Mouse (Mus musculus) midbrain, embryonic 12.5 days (tissue): Measurements from ENCODE around the gene Prrx1. TPM values are rescaled to one million over a fixed set of nuclear protein-coding genes. Genes with fewer than 3 reads are reported as not detected.
A peak's percentile ranks its signal among the peaks of the same experiment; 100 is the strongest.

ENCODE experiments used
- ATAC-seq: fragments of 200-750 bp; cut with Nextera tagmentation; 2 replicates; pipeline ENCODE4 v1.8.0; 2017; ENCODE audit warnings: low read depth, moderate TSS enrichment, moderate library complexity; ENCODE audit not compliant: low FRiP score
- H3K27ac ChIP-seq: fragments of 300-500 bp; sonication (generic); replicated peaks from 2 replicates; pipeline ENCODE4 v1.5.1; 2016; ENCODE audit warnings: mild to moderate bottlenecking
- H3K27me3 ChIP-seq: fragments of 300-500 bp; sonication (generic); 2 replicates; pipeline ENCODE4 v1.6.1; 2016; ENCODE audit warnings: mild to moderate bottlenecking
- H3K36me3 ChIP-seq: fragments of 300-500 bp; sonication (generic); 2 replicates; pipeline ENCODE4 v1.6.1; 2016
- H3K4me1 ChIP-seq: fragments of 300-500 bp; sonication (generic); 2 replicates; pipeline ENCODE4 v1.6.1; 2016
- H3K4me2 ChIP-seq: fragments of 300-500 bp; sonication (generic); replicated peaks from 2 replicates; pipeline ENCODE4 v1.6.1; 2016; ENCODE audit warnings: mild to moderate bottlenecking, moderate library complexity
- H3K4me3 ChIP-seq: fragments of 300-500 bp; sonication (generic); 2 replicates; pipeline ENCODE4 v1.5.1; 2016; ENCODE audit warnings: mild to moderate bottlenecking
- H3K9ac ChIP-seq: fragments of 300-500 bp; sonication (generic); replicated peaks from 2 replicates; pipeline ENCODE4 v1.6.1; 2016; ENCODE audit warnings: mild to moderate bottlenecking, moderate library complexity
- H3K9me3 ChIP-seq: fragments of 300-500 bp; sonication (generic); 2 replicates; pipeline ENCODE4 v1.6.1; 2016; ENCODE audit warnings: mild to moderate bottlenecking
- WGBS: fragments of 180-500 bp; shearing (Covaris S2); methylation state at CpG from one replicate; pipeline ENCODE4 v1.1.7; 2016; 5-methylcytosine and 5-hydroxymethylcytosine counted together
- polyA plus RNA-seq: library from polyadenylated mRNA; unstranded; fragments of >200 nt; fragmentation: Nextera tagmentation; extraction: Ambion mirVana; gene quantifications from 2 replicates; pipeline ENCODE4 v1.2.1, GENCODE M21; 2016

Gene Prrx1
- polyA plus RNA-seq, 1 experiment from 2014 or later = 25.4 TPM

- H3K27me3 ChIP-seq = no peaks in the 10 kb centered on the region
- WGBS = 63% methylated on average over 7 of the region's 7 CpGs
- H3K9ac ChIP-seq = no peak overlapping the region
- no peak overlapping the region for H3K4me3 ChIP-seq
- ATAC-seq = peak; percentile 76
- no peak overlapping the region for H3K27ac ChIP-seq
- H3K36me3 ChIP-seq = no peaks in the 10 kb centered on the region
- no peaks in the 10 kb centered on the region for H3K4me1 ChIP-seq
- H3K4me2 ChIP-seq = no peak overlapping the region
- H3K9me3 ChIP-seq = no peaks in the 10 kb centered on the region
These were observed 25.2 kb upstream of the Prrx1 start for GRCm38 (mm10) chr1:163338525-163339218.

DNA sequence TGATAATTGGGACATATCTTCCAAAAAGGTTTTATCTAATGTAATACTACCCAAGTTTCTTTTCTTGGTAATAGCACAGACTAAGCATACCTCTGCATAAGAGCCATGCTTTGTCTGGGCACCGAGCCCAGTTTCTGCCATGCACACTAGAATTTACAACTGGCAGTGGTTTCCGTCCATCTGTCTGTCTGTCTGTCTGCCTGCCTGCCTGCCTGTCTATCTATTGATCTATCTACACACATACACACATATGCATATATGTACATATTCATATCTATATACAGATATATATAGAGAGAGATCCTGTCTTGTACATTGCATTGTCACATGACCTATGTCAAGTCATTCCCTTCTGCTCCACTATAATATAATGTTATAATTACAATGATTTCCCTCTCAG lies 24.3 kb upstream of the Prrx1 start:
- Histone ChIP-seq H3K27ac (no peak overlapping the region), H3K36me3 (no peaks in the 10 kb centered on the region), H3K4me3 (no peak overlapping the region), H3K4me2 (no peak overlapping the region), H3K4me1 (no peaks in the 10 kb centered on the region), H3K27me3 (no peaks in the 10 kb centered on the region), H3K9ac (no peak overlapping the region), H3K9me3 (no peaks in the 10 kb centered on the region)
- WGBS = 91% methylated on average over 2 of the region's 2 CpGs
- no peak for ATAC-seq

- Histone ChIP-seq H3K4me2 (no peak overlapping the region), H3K9ac (no peak overlapping the region), H3K27ac (no peak overlapping the region), H3K4me1 (no peaks in the 10 kb centered on the region), H3K36me3 (no peaks in the 10 kb centered on the region), H3K27me3 (no peaks in the 10 kb centered on the region), H3K4me3 (no peak overlapping the region), H3K9me3 (no peaks in the 10 kb centered on the region)
- 72% methylated on average over 2 of the region's 2 CpGs for WGBS
- ATAC-seq = no peak
These were observed 13.8 kb upstream of the Prrx1 start for GRCm38 (mm10) chr1:163327279-163327678.

GRCm38 (mm10) chr1:163319669-163320571 lies 6.4 kb upstream of the Prrx1 start:
- H3K9me3 ChIP-seq = no peaks in the 10 kb centered on the region
- no peak overlapping the region for H3K4me2 ChIP-seq
- peaks cover 4% of the 10 kb centered on the region; the same call in 1 of the 2 replicates for H3K4me1 ChIP-seq
- no peak overlapping the region for H3K9ac ChIP-seq
- 70% methylated on average over 3 of the region's 3 CpGs for WGBS
- no peak overlapping the region for H3K27ac ChIP-seq
- H3K4me3 ChIP-seq = no peak overlapping the region
- peaks cover 26% of the 10 kb centered on the region for H3K27me3 ChIP-seq
- no peaks in the 10 kb centered on the region for H3K36me3 ChIP-seq
- no peak for ATAC-seq

GRCm38 (mm10) chr1:163316920-163317319 lies 3.4 kb upstream of the Prrx1 start:
- WGBS = 48% methylated on average over 1 of the region's 1 CpGs
- Histone ChIP-seq H3K4me3 (no peak overlapping the region), H3K9ac (no peak overlapping the region), H3K27ac (no peak overlapping the region), H3K9me3 (no peaks in the 10 kb centered on the region), H3K4me2 (no peak overlapping the region), H3K27me3 (peaks cover 54% of the 10 kb centered on the region), H3K4me1 (peaks cover 23% of the 10 kb centered on the region), H3K36me3 (no peaks in the 10 kb centered on the region)
- no peak for ATAC-seq

DNA sequence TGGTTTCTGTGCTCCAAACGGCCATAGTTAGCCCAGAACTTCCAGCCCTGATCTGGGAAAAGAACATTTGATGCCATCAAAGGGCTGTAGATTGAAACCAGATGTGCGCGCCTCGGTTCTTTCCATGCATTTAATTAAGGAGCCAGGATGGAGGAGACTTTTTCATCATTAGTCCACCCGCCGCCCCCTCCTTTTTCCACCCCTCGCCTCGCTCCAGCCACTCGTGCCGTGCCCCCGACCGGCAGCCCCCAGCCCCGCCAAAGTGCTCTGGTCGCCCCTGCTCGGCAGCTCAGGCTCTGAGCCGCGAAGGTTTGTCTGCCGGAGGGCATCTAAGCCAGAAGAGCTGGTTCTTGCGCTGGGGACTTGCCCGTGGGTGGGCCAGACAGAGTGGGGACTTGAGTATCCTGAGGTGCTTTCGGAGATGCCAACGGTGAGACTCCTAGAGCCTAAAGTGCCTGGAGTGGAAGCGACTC lies 1.4 kb upstream of the Prrx1 start:
- whole genome bisulfite sequencing = under 1% methylated on average over 23 of the region's 23 CpGs
- ATAC-seq = no peak
- H3K4me2 ChIP-seq = peak overlapping the region; percentile 89
- no peaks in the 10 kb centered on the region for H3K9me3 ChIP-seq
- no peaks in the 10 kb centered on the region for H3K36me3 ChIP-seq
- H3K4me1 ChIP-seq = peaks cover 27% of the 10 kb centered on the region
- no peak overlapping the region for H3K9ac ChIP-seq
- H3K4me3 ChIP-seq = peak overlapping the region; percentile 49
- H3K27me3 ChIP-seq = peaks cover 75% of the 10 kb centered on the region
- H3K27ac ChIP-seq = no peak overlapping the region

DNA sequence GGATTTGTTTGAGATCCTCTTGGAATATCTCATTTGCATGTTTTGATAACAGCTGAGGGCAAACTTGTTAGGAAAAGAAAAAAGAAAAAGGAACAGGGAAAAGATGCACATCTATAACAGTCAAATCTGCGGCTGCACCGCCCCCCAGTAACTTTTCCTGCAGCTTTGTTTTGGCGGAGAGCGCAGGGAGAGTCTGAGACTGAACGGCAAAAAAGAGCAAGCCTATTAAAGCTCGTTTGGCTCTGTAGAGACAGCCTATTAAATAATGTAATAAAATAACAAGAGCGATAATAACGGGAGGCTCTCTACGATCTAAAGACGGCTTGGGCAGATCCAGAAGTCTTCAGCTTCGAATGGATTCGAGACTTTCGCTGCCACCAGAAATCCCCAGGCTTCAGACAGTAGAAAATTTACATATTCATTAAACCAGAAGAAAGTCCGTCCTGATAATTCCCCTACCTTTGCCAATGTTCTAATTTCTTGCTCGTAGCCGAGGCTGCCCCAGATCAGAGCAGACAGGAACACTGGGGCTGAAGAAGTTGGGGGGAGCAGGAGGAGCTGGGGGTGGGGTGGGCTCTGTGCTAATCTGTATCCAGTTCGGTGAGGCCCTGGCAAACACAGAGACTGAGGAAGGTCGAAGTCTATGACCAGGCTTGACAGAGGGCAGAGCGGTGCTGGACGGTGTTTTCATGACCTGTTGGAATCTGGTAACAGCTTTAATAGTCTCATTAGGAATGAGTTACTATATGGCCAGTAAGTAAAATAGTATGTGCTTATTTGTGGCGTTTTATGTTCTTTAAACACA lies 613 bp upstream of the Prrx1 start:
- no peaks in the 10 kb centered on the region for H3K9me3 ChIP-seq
- no peaks in the 10 kb centered on the region for H3K36me3 ChIP-seq
- H3K9ac ChIP-seq = no peak overlapping the region; the same call in 1 of the 2 replicates
- peak overlapping the region; percentile 49 for H3K4me3 ChIP-seq
- H3K4me2 ChIP-seq = peak overlapping the region; percentile 89
- H3K27ac ChIP-seq = no peak overlapping the region
- under 1% methylated on average over 21 of the region's 21 CpGs for WGBS
- ATAC-seq = peak; percentile 45
- peaks cover 82% of the 10 kb centered on the region for H3K27me3 ChIP-seq
- H3K4me1 ChIP-seq = peaks cover 33% of the 10 kb centered on the region

DNA sequence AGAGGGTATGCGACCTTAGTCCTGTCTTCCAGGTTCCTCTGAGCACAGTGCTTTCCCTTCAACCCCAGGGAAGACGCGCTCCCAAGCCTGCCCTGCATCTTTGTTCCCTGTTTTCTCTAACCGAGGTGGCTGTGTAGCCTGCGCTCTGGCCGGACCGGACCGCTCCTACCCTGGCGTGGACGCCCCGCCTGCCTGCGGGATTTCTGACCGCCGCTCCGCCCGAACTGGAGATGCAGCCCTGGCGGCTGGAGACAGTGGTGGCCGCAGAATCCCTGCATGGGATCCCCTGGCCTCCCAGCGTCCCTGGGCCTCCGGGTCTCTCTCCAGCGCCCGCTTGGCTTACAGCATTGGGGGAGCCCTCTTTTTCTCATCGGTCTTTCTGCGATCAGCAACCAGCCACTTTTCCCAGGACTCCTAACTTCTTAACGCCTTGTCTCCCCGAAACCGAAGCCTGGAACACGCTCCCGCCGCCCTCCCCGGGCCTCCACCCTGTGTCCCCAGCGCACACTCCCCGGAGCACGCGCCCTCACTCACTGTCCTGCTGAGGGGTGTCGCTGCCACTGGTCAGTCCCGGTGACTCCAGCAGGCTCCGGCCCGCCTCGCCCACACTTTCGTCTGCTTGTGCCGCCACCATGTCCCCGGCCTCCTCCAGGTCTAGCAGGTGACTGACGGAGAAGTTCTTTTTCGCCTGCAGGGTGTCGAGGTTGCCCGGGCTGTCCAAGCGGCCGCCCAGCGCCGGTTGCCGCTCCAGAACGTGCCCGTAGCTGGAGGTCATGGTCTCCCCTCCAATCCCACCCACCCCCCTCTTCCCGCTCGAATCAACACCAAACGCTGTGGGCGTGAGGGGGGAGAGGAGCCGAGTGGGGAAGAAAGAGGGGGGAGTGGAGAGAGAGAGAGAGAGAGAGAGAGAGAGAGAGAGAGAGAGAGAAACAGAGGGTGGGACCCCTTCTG lies 1.4 kb downstream of the Prrx1 start:
- under 1% methylated on average over 59 of the region's 59 CpGs for WGBS
- peaks cover 39% of the 10 kb centered on the region for H3K4me1 ChIP-seq
- peak overlapping the region; percentile 49 for H3K4me3 ChIP-seq
- no peaks in the 10 kb centered on the region for H3K36me3 ChIP-seq
- peak overlapping the region; percentile 89 for H3K4me2 ChIP-seq
- no peaks in the 10 kb centered on the region for H3K9me3 ChIP-seq
- H3K27ac ChIP-seq = 0 out of 2 replicates have a peak overlapping the region, but pooled peaks have one; percentile 40
- H3K27me3 ChIP-seq = peaks cover 96% of the 10 kb centered on the region
- ATAC-seq = peak; percentile 21
- H3K9ac ChIP-seq = peak overlapping the region; percentile 60

DNA sequence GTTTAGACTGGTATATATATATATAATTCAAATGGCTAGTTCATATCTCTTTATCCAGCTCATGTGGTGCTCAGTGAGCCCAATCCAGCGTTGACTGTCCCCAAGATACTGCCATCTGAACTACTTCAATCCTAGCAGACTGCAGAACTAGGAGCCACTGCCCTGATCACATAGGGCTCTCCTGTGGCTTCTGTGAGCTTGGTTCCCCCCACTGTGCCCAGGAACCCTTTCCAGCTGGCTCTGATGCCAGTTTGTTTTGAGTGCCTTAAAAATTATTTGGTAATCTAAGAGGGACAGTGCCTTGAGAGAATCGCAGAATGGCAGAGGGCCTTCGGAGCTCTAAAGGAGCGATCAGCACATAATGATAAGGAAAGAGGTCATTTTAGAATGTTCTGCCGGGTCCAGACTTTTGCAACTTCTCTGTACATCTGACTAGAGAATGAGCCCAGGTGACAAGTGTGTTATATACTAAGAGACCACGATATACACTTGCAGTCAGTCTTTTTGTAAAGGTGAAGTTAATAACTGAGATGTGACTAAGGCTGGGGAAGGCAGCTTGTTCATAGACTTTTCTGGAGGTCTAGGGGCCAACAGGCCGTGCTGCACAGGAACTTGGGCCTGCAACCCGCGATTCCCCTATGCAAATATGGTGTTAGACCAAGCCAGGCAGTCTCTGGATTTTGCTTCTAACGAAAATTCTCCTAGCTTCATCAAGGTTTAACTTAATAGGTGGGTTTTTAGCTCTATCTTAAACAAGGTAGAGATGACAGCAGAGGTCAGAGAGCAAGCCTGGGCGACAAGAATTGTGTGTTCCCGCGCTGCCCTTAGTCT lies 2.3 kb downstream of the Prrx1 start:
- Histone ChIP-seq H3K4me1 (peaks cover 39% of the 10 kb centered on the region), H3K27me3 (peaks cover 95% of the 10 kb centered on the region), H3K9ac (peak overlapping the region; percentile 60; the same call in 1 of the 2 replicates), H3K27ac (no peak overlapping the region), H3K4me2 (peak overlapping the region; percentile 89), H3K9me3 (no peaks in the 10 kb centered on the region), H3K36me3 (no peaks in the 10 kb centered on the region), H3K4me3 (peak overlapping the region; percentile 49)
- ATAC-seq = 0 out of 2 replicates have a peak, but pooled peaks have one; percentile 0
- 11% methylated on average over 13 of the region's 13 CpGs for WGBS

- Histone ChIP-seq H3K4me2 (0 out of 2 replicates have a peak overlapping the region, but pooled peaks have one; percentile 5), H3K27me3 (peaks cover 88% of the 10 kb centered on the region)
These were observed 3.3 kb downstream of the Prrx1 start for GRCm38 (mm10) chr1:163310023-163310754.

More at GRCm38 (mm10) chr1:163310023-163310754, 3.3 kb downstream of the Prrx1 start:
- H3K9ac ChIP-seq = no peak overlapping the region
- peaks cover 39% of the 10 kb centered on the region for H3K4me1 ChIP-seq
- H3K9me3 ChIP-seq = no peaks in the 10 kb centered on the region
- H3K36me3 ChIP-seq = no peaks in the 10 kb centered on the region
- H3K27ac ChIP-seq = no peak overlapping the region
- no peak overlapping the region for H3K4me3 ChIP-seq
- 8% methylated on average over 8 of the region's 8 CpGs for WGBS
- no peak for ATAC-seq
